Mouse (Mus musculus): Measurements from ENCODE around the gene Elmsan1.

Gene Elmsan1

GRCm38 (mm10) chr12:84174871-84175270 lies 43.8 kb downstream of the Elmsan1 start:
- DNase-seq (ENCODE audit: low spot score) = no peak

- no peak for DNase-seq (ENCODE audit: low spot score)
Measured at GRCm38 (mm10) chr12:84174190-84174811, 44.4 kb downstream of the Elmsan1 start.

- no peak for DNase-seq (ENCODE audit: low spot score)
Measured at GRCm38 (mm10) chr12:84173309-84173915, 45.3 kb downstream of the Elmsan1 start.

- no peak for DNase-seq (ENCODE audit: low spot score)
Measured at GRCm38 (mm10) chr12:84172862-84173261, 45.8 kb downstream of the Elmsan1 start.

- DNase-seq (ENCODE audit: low spot score) = no peak
Measured at GRCm38 (mm10) chr12:84172216-84172615, 46.5 kb downstream of the Elmsan1 start.

- peak; percentile 72 for DNase-seq (ENCODE audit: low spot score)
Measured at GRCm38 (mm10) chr12:84170610-84171009, 48.1 kb downstream of the Elmsan1 start.

GRCm38 (mm10) chr12:84165631-84166373 lies 52.9 kb downstream of the Elmsan1 start:
- no peak for DNase-seq (ENCODE audit: low spot score)

DNA sequence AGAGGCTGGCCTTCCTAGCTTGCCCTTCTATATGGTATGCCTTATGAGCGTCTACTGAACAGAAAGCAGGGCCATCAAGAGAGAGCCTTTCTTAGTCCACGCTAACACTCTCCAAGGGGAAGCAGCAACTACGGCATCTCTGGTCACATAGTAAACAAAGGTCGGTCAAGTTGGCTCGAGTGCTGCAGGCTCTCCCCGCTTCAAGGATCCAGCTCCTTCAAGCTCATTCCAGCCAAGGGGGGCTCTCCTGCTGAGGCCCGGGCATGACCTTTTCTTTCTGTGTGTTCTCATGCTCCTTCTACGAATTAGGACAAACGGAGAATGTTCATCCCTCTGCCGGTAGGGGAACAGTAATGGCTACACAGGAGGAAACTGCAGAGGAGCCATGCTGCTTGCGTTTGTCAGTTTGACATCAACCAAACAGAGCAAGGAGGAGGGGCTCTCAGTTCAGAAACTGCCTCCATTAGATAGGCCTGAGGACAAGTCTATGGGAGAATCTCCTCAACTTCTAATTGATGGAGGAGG lies 55.0 kb downstream of the Elmsan1 start:
- no peak for DNase-seq (ENCODE audit: low spot score)

DNA sequence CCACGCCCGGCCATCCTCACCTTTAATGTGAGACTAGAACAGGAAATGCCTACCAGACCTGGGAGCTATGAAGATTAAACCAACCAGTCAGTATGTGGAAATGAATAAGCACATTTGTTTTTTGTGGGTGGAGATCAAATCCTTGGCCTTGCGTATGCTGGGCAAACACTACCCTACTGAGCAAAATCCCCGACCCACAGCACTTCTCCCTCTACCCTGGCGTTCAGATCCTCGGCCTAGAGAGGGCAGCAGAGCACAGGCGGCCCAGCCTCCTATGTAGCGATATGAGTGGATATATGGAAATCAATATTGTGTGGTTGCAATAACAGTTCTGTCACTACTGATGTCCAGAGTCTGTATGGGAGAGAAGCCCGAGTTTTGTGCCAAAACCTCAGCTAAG lies 55.5 kb downstream of the Elmsan1 start:
- peak; percentile 73 for DNase-seq (ENCODE audit: low spot score)

DNA sequence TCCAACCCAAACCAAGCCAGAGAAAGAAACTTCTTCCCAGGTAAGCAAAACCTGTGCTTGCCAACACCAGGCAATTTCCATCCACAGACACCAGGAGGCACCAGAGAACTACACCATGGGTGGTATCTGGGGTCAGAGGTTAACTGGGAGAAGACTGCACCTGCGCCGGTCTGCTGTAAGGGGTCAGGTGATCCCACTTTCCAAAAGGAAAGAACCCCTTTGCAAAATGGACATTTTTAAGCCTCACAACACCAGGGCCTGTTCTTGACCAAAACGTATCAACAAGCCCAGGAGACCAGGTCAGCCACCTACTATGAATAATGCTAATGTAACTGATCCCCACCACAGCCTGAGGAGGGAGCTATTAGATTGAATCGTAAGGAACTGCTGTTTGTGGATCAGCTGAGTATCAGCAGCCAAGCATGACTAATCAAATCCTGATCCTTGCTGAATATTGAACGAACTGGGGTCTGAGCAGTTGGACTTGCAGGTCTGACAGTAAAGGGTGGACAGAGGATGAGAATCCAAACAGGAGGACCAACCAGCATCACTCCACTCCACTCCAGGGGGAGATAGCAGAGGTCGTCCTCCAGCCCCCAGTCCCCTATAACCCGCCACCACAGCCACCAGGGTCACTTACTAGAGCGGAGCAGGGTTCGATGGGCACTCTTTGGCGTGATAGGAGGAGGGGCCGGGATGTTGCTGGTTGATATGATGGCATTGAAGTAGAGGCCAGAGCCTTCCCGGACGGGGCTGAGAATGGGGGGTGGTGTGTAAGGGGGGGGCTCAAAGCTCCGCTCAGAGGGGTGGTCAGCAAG lies 56.9 kb downstream of the Elmsan1 start:
- peak; percentile 33 for DNase-seq (ENCODE audit: low spot score)

DNA sequence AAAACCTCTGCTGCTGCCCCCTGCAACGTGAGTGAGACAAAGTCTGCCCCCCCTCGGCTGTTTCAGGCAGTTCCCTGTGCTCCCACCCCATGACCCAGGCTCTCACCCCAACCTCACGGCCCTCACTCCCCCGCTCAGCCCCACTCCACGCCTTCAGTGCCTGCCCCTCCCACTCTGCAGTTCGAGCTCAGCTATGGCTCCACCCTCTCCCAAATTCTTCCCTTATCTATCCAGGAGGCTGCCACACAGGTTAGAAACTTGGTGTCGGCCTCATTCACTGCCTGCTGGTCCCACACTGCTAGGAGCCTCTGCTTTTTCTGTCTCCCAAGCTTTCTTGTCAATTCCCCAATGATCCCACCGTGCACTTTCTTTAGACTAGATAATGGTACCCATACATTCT lies 57.6 kb downstream of the Elmsan1 start:
- DNase-seq (ENCODE audit: low spot score) = no peak

- DNase-seq (ENCODE audit: low spot score) = no peak
Measured at GRCm38 (mm10) chr12:84160491-84160890, 58.2 kb downstream of the Elmsan1 start.

- no peak for DNase-seq (ENCODE audit: low spot score)
Measured at GRCm38 (mm10) chr12:84158156-84158555, 60.5 kb downstream of the Elmsan1 start.

- DNase-seq (ENCODE audit: low spot score) = no peak
Measured at GRCm38 (mm10) chr12:84156210-84156609, 62.5 kb downstream of the Elmsan1 start.

GRCm38 (mm10) chr12:84155523-84155871 lies 63.2 kb downstream of the Elmsan1 start:
- DNase-seq (ENCODE audit: low spot score) = no peak

GRCm38 (mm10) chr12:84154786-84155522 lies 63.7 kb downstream of the Elmsan1 start:
- DNase-seq (ENCODE audit: low spot score) = no peak

DNA sequence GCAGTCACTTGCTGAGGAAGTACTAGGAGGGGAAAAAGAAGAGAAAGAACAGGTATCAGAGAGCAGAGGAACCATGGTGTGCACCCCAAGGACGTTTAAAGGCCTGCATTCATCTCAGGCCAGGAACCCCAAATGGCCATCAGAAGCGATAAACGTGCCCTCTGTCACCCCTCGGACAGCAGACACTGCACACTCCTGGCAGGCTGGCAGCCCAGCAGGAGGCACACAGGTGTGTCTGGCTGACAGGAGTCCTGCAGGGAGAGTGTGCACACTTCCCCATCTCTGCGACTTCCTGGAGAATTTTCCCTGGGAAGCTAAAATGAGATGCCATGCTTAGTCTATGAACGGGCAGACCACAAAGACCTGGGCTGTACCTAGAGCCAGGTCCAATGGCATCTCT lies 65.3 kb downstream of the Elmsan1 start:
- no peak for DNase-seq (ENCODE audit: low spot score)

DNA sequence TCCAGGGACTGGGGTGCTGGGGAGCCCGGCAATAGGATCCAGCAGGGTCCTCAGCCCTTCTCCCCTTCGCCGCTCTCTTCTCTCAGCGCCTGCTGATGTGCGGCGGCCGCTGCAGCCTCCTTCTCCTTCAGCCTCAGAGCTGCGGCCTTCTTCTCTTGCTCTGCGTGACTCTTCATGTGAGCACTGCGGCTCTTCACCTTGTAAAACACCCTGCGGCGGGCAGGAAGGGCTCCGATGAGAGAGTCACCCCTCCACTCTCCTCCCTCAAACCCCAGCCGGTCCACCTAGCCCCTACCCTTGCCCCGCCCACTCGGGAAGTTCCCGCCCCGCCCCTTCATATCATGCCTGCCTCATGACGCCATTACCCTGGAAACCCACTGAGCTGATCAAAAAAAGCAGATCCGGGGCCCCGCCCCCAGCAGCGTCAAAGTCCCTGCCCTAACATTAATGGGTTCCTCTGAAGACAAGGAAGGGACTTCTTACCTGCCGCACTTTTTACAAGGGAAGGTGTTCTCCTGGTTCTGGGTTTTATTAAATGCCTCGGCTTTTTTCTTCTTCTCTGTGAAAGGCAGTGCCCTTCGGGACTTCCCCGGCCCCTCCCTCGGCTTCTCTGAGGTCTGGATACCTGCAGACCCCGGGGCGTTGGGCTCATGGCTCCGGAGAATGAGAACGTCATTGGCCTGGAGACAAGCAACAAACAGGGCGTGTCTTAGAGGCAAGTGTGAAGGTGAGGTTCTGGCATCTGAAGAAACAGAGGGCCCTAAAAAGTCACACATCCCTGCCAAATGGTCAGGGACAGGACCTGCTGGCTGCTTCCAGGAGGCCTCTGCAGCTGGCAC lies 66.1 kb downstream of the Elmsan1 start:
- DNase-seq (ENCODE audit: low spot score) = no peak

GRCm38 (mm10) chr12:84151911-84152310 lies 66.8 kb downstream of the Elmsan1 start:
- no peak for DNase-seq (ENCODE audit: low spot score)

- no peak for DNase-seq (ENCODE audit: low spot score)
Measured at GRCm38 (mm10) chr12:84150976-84151375, 67.7 kb downstream of the Elmsan1 start.

DNA sequence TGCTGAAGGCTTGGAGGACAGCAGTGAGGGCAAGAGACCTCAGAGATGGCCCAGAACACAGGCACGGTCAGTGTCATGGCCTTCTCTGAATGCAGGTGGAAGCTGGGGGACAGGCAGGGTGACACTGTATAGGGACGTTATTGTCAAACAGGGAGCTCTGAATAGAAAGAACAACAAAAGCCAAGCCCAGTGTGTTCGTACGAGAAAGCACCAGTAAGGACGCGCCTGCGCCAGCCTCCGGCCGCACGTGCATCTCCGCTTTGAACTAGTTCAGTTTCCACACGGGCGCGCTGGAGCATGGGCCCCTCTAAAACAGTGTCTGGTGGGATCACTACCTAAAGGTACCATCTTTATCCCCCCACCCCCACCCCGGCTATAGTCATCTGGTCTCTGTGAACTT lies 68.7 kb downstream of the Elmsan1 start:
- DNase-seq (ENCODE audit: low spot score) = no peak
